Mouse (Mus musculus) heart, adult 2 months (tissue): ENCODE data around the gene Lars2. TPM values are rescaled to one million over a fixed set of nuclear protein-coding genes. Genes with fewer than 3 reads are reported as not detected.

ENCODE experiments used
- DNase-seq, 2 experiments: peaks; one replicate each; pipeline ENCODE4 v3.0.0; 2021
- H3K27ac ChIP-seq: fragments of 200-600 bp; 2 replicates; pipeline ENCODE4 v1.8.1; 2022
- H3K27me3 ChIP-seq: fragments of 200-500 bp; 2 replicates; pipeline ENCODE4 v1.6.1; 2012; ENCODE audit warnings: mild to moderate bottlenecking, low read length, inconsistent platforms, mixed read lengths; ENCODE audit not compliant: control insufficient read depth, insufficient read depth
- H3K36me3 ChIP-seq: fragments of 200-500 bp; 2 replicates; pipeline ENCODE4 v1.6.1; 2012; ENCODE audit warnings: low read length, inconsistent platforms; ENCODE audit not compliant: control insufficient read depth, insufficient read depth
- H3K4me1 ChIP-seq: fragments of 200-500 bp; 2 replicates; pipeline ENCODE4 v1.6.1; 2011; ENCODE audit warnings: low read length; ENCODE audit not compliant: control insufficient read depth, insufficient read depth
- H3K4me3 ChIP-seq: fragments of 200-600 bp; 2 replicates; pipeline ENCODE4 v1.8.1; 2022
- H3K79me2 ChIP-seq: fragments of 200-500 bp; replicated peaks from 2 replicates; pipeline ENCODE4 v1.6.1; 2012; ENCODE audit warnings: mild to moderate bottlenecking, inconsistent platforms, low read length, moderate library complexity, mixed read lengths; ENCODE audit not compliant: control insufficient read depth, insufficient read depth
- H3K9ac ChIP-seq: fragments of 200-500 bp; 2 replicates; pipeline ENCODE4 v1.6.1; 2012; ENCODE audit warnings: low read depth, mild to moderate bottlenecking, control low read depth, inconsistent platforms, low read length, mixed read lengths
- CTCF ChIP-seq: fragments of 200-600 bp; IDR thresholded peaks from 2 replicates; pipeline ENCODE4 v1.8.1; 2022; ENCODE audit warnings: antibody characterized with exemption, mild to moderate bottlenecking, moderate library complexity
- EP300 ChIP-seq: fragments of 200-500 bp; IDR thresholded peaks from 2 replicates; pipeline ENCODE4 v1.6.1; 2011; ENCODE audit warnings: low read depth, low read length, control low read depth; ENCODE audit not compliant: insufficient read depth
- POLR2A ChIP-seq: fragments of 200-500 bp; IDR thresholded peaks from 2 replicates; pipeline ENCODE4 v1.6.1; 2011; ENCODE audit warnings: mild to moderate bottlenecking, low read depth, low read length, control low read depth; ENCODE audit not compliant: insufficient read depth
- WGBS: fragments of 180-500 bp; shearing (Covaris S2); methylation state at CpG from one replicate; pipeline ENCODE4 v1.1.7; 2018; 5-methylcytosine and 5-hydroxymethylcytosine counted together
- intact Hi-C: fragments of 180-260 bp; cut with DNase I; formaldehyde crosslinking; loops from one replicate; pipeline ENCODE4 v1.15.1; 2025
- polyA plus RNA-seq: library from polyadenylated mRNA; depleted of rRNA; stranded (reverse); fragments of >200 nt; gene quantifications from 2 replicates; pipeline ENCODE4 v1.2.3, GENCODE M21; 2012
- total RNA-seq, 2 experiments: library from RNA; stranded (reverse); gene quantifications; 2 replicates each; pipeline ENCODE4 v1.2.3; 2021

Gene Lars2
- total and polyA plus RNA-seq, 3 experiments = 147 to 906 (median 397) TPM

GRCm38 (mm10) chr9:123403031-123403430, 36.3 kb downstream of the Lars2 start:
- intact Hi-C loops = no loop called here
- Histone ChIP-seq H3K27ac (no peak overlapping the region), H3K27me3 (no peaks in the 10 kb centered on the region), H3K9ac (no peak overlapping the region), H3K4me1 (no peaks in the 10 kb centered on the region), H3K79me2 (no peaks in the 10 kb centered on the region), H3K4me3 (no peak overlapping the region), H3K36me3 (no peaks in the 10 kb centered on the region)
- TF ChIP-seq EP300 (no peak), POLR2A (no peak), CTCF (no peak)
- 57% methylated on average over 3 of the region's 3 CpGs for whole genome bisulfite sequencing
- no peak for DNase-seq

DNA sequence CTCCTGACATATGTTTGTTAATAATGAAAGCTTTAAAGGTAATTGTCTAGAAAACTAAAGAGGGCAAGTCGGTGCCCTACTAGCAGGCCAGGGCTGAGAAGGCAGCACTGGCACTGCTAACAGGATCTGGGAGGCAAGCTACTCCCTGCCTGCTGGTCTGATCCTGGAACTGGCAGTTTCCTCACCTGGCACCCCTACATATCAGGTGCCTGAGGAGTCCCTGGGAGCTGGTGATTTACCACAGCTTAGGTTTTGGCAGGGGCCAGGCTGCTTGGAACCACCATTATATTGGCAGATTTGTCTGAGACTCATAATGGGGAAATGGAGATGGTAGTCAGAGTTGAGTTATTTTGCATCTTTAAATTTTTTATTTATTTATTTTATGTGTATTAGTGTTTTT, 38.5 kb downstream of the Lars2 start:
- 83% methylated on average over 1 of the region's 1 CpGs for WGBS
- H3K27ac ChIP-seq = no peak overlapping the region
- no peaks in the 10 kb centered on the region for H3K4me1 ChIP-seq
- TF ChIP-seq EP300 = no peak
- no peak for TF ChIP-seq POLR2A
- no peak for TF ChIP-seq CTCF
- no peaks in the 10 kb centered on the region for H3K36me3 ChIP-seq
- H3K4me3 ChIP-seq = no peak overlapping the region
- no peak for DNase-seq
- H3K27me3 ChIP-seq = no peaks in the 10 kb centered on the region
- H3K9ac ChIP-seq = no peak overlapping the region
- no peaks in the 10 kb centered on the region for H3K79me2 ChIP-seq
- intact Hi-C loops = no loop called here

- no peak overlapping the region for H3K27ac ChIP-seq
These were observed 42.0 kb downstream of the Lars2 start for GRCm38 (mm10) chr9:123408771-123409170.

GRCm38 (mm10) chr9:123429863-123430262, 63.1 kb downstream of the Lars2 start:
- Histone ChIP-seq H3K36me3 (peaks cover 2% of the 10 kb centered on the region), H3K27ac (no peak overlapping the region), H3K79me2 (no peaks in the 10 kb centered on the region), H3K4me3 (no peak overlapping the region), H3K27me3 (no peaks in the 10 kb centered on the region), H3K9ac (no peak overlapping the region), H3K4me1 (no peaks in the 10 kb centered on the region)
- DNase-seq = no peak
- WGBS = 95% methylated on average over 4 of the region's 4 CpGs
- intact Hi-C loops = no loop called here
- no peak for TF ChIP-seq EP300
- TF ChIP-seq POLR2A = no peak
- TF ChIP-seq CTCF = no peak

More at GRCm38 (mm10) chr9:123408771-123409170, 42.0 kb downstream of the Lars2 start:
- no peaks in the 10 kb centered on the region for H3K4me1 ChIP-seq
- H3K9ac ChIP-seq = no peak overlapping the region
- TF ChIP-seq POLR2A = no peak
- intact Hi-C loops = no loop called here
- 64% methylated on average over 2 of the region's 2 CpGs for WGBS
- DNase-seq = no peak
- H3K79me2 ChIP-seq = no peaks in the 10 kb centered on the region
- no peak overlapping the region for H3K4me3 ChIP-seq
- H3K36me3 ChIP-seq = no peaks in the 10 kb centered on the region
- H3K27me3 ChIP-seq = no peaks in the 10 kb centered on the region

DNA sequence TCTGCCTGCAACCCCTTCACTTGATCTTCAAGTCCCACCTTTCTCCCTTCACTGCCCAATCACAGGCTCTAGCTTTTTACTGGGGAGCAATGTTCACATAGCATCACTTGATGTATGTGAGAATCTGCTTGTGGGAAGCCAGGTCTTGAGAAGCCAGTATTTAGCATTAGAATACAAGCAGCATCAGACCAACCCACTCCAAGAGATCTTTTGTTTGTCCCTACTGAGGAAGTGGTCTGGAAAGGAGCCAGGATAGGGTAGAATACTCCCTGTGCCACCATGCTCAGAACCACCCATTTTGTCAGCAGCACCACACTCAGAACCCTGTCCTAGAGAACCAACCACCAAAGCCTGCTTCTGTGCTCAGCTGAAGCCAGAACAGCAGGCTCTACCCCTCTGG, 64.2 kb downstream of the Lars2 start:
- H3K36me3 ChIP-seq = peaks cover 2% of the 10 kb centered on the region
- intact Hi-C loops = no loop called here
- H3K27ac ChIP-seq = no peak overlapping the region

DNA sequence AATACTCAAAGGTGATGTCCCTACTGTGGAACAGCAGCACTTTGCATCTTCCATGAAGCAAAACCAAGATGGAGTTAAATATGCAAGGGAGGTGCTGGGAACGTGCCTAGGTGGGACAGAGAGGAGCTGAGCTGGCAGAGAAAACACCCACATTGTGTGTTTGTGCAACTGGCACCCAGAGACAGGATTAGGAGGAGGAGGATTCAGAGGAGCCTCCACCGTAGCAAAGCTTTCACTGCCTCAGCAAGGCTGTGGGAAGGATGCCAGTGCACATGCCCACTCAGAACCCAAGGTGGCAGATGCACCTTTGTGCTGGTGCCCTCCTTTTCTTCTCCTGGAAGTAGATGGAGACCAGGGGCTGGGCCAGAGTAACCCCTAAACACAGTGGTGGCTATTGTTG, 71.5 kb downstream of the Lars2 start:
- no peak for TF ChIP-seq EP300
- H3K4me1 ChIP-seq = no peaks in the 10 kb centered on the region
- DNase-seq = no peak
- H3K36me3 ChIP-seq = no peaks in the 10 kb centered on the region
- H3K27ac ChIP-seq = no peak overlapping the region
- no peaks in the 10 kb centered on the region; the same call in 1 of the 2 replicates for H3K79me2 ChIP-seq
- no peak overlapping the region for H3K9ac ChIP-seq
- no peaks in the 10 kb centered on the region for H3K27me3 ChIP-seq
- H3K4me3 ChIP-seq = no peak overlapping the region
- 71% methylated on average over 2 of the region's 2 CpGs for WGBS
- intact Hi-C loops = loop anchor here (2.0 kb wide), 1 partner anchor 177 kb away; the partner anchor contains the start of gene Tmem158

More for the DNA sequence above, 64.2 kb downstream of the Lars2 start:
- TF ChIP-seq CTCF (no peak), POLR2A (no peak), EP300 (no peak)
- no peaks in the 10 kb centered on the region for H3K4me1 ChIP-seq
- no peaks in the 10 kb centered on the region for H3K27me3 ChIP-seq
- no peak overlapping the region for H3K4me3 ChIP-seq
- H3K79me2 ChIP-seq = no peaks in the 10 kb centered on the region; the same call in 1 of the 2 replicates
- no peak overlapping the region for H3K9ac ChIP-seq
- DNase-seq = no peak
